Mouse (Mus musculus): ENCODE results near the gene Pcgf5.

Pcgf5 gene

GRCm38 (mm10) chr19:36348161-36348800, at the start of gene Pcgf5:
Gene Pcgf5 (plus strand): TSS chr19:36348309.
- peak; percentile 58 for DNase-seq

- DNase-seq: no peak
Observed at GRCm38 (mm10) chr19:36305542-36305941, 42.6 kb upstream of the Pcgf5 start.

DNA sequence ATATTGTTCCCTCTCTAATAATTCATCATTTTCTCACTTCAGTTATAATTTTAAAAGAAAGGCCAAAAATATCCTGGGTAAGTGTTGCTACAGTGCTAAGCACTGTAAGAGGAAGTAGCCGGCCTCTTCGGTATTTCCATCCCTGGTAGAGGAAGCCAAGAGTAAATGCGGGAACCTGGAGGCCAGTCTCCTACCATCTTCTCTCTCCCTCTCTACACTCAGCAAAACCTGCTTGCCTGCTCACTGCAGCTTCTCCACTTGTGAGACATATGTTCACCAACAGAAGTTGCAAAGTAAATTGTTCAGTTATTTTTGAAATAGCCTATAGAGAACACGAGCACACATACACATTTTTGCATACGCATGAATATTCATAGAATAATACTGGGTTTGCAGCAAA, 34.1 kb upstream of the Pcgf5 start:
- no peak for DNase-seq

- DNase-seq: no peak
Observed at GRCm38 (mm10) chr19:36319735-36320134, 28.4 kb upstream of the Pcgf5 start.

GRCm38 (mm10) chr19:36321066-36321465, 27.0 kb upstream of the Pcgf5 start:
- DNase-seq: no peak

DNA sequence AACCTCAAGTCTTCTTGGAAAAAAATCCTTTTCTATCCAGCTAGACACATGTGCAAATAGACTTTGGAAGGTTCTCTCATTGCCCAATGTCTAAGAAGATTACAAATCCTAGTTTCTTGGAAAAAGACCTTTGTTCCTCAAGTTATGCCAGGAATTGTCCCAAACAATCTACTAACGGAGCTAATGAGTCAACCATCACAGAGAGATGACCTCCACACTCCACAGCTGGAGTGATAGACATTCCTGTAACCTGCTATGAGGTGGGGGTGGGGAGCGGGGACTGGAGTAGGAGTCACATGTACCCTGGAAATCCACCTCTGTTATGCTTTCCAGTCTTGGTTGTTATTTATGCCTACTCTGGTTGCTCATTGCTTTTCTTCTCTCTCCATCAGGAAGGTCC, 24.8 kb upstream of the Pcgf5 start:
- no peak for DNase-seq

- no peak for DNase-seq
Observed at GRCm38 (mm10) chr19:36328678-36329077, 19.4 kb upstream of the Pcgf5 start.

DNA sequence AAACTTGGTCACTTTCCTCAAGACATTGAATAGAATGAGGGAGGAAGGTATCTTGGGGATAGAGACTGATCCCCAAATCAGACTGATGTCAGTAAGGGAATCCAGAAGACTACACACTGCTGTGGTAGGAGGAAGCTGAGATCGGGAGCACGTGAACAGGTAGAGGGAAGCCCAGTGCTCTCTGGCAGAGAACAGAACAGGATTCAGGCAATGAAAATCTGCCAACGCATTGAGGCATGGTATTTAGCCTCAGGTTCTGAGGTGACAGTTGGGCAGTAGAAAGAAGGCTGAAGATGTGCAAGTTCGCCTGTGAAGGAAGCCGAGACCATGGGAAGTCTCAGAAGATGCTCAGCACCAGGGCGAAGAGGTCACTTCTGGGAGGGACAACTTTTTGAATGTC, 733 bp upstream of the Pcgf5 start:
- no peak for DNase-seq

- no peak for DNase-seq
Observed at GRCm38 (mm10) chr19:36347831-36348160, 313 bp upstream of the Pcgf5 start.

DNA sequence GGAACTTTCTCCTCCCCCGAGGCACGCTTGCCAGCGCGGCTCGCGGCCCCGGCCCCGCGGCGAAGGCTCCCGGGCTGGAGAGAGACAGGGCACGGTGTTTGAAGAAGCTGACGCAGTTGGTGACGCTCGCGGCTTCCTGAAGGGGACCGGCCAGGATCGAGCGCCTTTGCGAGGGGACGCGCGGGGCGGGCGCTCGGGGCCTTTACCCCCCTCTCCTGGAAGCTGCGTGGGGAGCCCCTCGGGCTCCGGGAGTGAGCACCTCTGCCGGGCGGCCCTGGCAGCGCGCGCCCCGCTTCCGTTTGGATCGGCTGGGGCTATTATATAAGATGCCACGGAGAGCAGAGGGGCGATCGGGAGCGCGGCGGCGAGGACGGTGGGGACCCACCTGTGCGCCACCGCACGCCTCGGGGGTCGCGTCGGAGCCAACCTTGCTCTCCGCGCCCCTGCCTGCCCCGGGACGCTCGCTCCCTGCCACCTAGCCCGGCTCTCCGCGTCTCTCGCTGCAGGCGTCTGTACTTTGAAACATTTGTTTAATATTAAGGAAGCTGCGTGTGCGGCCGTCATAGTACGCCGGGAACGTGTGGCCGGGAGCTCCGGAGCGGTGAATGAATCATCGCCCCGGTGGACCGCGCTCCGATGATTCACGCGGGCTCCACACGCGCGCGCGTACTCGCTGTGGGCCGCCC, 835 bp downstream of the Pcgf5 start:
- DNase-seq: peak; percentile 66

DNA sequence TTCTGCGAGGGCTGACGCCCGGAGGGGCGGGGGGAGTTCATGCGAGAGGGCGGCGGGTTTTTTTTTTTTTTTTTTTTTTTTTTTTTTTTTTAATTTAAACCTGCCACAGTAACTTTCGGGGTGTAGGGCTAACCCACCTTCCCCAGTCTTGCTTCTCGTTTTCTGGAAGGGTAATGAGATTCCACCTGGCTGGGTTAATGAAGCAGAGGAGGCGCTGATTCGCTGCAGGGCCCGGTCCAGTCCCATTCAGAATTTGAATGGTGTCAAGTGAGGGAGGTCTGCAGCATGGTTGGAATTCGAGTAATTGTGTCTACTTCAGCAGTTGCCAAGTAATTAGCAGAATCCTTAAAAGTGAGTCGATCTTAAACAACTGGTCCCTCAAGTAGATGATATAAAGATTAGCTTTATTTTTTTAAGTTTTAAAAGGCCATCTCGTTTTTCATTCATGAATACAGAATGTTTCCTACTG, 1.4 kb downstream of the Pcgf5 start:
- no peak for DNase-seq

- DNase-seq: no peak
Observed at GRCm38 (mm10) chr19:36350181-36350580, 2.1 kb downstream of the Pcgf5 start.

DNA sequence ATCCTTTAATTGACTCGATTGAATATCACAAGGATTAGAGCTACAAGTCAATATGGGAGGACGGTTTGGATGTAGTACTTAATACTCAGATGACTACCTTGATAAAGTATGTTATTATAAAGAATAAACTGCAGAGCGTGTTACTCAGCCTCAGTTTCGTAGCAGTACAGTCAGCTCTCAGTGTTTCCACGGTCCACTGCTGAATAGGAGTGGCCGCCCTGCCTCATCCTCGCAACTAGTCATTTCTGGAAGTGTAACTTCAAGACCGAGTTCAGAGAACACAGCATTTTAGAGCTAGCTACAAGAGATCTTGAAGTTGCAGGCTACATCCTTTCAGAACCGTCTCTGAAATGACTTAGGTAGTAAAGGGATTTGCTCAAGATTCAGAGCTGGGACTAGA, 2.8 kb downstream of the Pcgf5 start:
- no peak for DNase-seq

DNA sequence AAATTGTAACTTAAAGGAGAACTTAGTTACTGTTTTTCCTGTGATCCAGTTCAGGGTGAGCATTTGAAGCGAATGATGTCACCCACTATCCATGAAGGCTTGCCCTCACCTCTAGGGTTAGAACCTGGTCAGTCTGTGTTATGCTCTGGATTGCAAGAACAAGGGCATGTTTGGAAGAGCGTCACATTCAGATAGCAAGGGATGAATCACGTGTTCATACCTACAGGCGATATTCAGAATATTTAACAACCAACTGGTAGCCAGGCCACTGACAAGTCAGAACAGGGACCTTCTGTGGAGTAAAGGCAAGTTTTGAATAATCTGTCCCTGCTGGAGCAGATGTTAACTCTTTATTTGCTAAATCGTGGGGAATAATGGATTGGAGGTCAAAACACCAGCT, 14.4 kb downstream of the Pcgf5 start:
- no peak for DNase-seq

DNA sequence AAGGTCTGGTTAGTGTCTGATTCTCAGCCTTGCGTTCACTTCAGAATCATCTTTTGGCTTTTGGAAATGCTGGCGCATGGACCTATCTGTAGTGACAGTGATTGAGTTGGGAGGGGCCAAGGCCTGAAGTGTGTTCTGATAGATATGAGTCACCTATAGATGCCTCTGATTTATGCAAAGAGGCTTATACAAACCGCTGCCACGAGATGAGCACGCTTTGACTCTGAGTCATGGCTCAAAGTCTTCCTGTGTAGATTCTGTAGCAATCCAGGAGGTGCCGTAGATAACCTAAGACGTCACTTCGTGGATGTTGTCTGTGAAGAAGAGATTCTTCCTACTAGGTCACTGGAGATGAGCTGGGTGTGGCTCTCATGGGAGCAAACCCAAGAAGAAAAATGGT, 16.6 kb downstream of the Pcgf5 start:
- DNase-seq: no peak

DNA sequence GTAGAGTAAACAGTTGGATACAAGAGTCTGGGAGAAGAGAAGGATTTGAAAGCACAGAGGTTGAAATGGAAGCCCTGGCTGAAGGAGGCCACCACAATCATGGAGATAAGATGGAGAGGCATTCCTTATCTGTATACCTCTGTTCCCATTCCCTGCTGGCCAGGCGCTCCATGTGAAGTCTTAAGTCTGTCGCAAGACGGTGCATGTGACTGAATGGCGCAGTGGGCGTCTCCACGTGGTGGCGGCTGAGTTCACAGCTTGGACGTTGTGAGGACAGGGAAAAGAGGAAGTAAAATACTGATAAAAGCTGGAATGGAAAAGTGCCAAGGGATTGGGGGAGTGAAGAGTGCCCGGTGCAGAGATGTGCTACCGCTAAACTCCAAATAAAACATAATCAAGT, 23.4 kb downstream of the Pcgf5 start:
- no peak for DNase-seq

DNA sequence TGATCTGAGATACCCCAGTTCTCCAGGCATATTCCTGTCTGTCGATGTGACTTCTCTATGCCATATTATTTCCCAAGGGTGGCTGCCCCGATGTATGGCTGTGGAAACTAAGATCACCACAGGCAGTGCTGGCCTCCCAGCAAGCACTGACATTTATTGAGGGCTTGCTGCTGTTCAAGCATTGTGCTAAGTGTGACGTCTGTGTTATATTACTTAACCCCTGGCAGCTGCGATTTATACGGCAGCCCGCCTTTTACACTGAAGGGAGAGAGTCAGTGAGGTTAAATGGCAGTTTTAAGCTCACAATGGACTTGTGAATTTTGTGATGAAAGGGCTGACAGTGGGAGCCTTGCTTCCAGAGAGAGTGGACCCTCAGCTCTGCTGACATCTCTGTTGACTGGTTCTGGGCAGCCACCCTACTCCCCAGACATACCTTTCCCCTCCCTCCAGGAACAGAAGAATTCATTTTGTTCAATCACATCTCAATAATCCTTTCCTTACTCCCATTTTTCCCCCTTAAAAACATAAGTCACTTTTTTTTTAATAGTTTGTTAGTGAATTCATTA, 25.0 kb downstream of the Pcgf5 start:
- DNase-seq: no peak

- no peak for DNase-seq
Observed at GRCm38 (mm10) chr19:36375200-36375783, 27.2 kb downstream of the Pcgf5 start.

- no peak for DNase-seq
Observed at GRCm38 (mm10) chr19:36377729-36378128, 29.6 kb downstream of the Pcgf5 start.

DNA sequence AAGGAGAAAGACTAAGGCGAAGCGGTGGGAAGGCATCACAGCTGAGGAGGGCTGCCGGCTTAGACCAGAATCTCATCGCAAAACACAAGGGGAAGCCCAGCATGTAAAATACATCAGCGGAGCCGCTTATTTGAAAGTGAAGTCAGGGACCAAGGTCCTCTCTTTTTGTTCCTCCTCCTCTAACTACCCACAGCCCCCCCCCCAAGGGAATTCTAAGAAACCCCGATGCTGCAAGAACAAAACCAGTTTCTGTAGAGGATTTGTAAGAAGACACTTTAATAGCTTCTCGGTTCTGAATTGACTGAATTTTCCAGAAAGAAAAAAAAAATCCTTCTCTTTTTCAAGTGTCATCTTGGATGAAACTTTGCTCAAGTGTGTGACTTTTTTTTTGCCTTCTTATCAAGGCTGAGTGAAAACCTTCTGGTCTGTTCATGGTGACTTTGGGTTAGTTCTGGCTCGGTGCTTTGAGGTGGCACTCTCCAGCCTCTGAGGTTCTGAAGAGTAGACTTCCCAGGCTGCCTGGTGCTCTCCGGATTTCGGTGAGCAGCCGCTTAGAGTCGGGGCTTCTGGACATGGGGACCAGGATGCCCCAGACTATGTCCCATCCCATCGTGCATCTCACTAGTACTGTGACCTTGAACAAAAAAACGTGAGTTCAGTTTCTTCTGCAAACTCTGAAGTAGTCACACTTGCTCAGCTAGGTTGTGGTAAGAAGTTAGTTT, 30.6 kb downstream of the Pcgf5 start:
- DNase-seq: no peak

DNA sequence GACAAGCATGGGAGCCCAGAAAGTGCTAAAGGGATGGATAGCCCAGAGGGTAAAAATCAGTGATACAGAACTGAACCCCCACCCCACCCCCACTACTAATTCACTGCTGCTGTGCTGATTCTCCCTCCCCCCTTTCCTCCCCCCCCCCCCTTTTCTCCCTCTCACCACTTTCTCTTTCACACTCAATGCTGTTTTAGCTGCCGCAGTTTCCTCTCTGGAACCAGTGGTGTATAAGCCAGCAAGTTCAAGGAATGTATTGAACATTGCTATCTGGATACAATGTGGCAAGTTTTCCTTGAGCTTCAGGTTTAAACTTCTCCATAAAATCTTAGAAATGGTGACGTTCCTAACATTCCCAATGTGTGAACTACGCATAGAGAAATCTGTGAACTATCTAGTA, 34.8 kb downstream of the Pcgf5 start:
- DNase-seq: no peak

GRCm38 (mm10) chr19:36383977-36384376, 35.9 kb downstream of the Pcgf5 start:
- DNase-seq: no peak

DNA sequence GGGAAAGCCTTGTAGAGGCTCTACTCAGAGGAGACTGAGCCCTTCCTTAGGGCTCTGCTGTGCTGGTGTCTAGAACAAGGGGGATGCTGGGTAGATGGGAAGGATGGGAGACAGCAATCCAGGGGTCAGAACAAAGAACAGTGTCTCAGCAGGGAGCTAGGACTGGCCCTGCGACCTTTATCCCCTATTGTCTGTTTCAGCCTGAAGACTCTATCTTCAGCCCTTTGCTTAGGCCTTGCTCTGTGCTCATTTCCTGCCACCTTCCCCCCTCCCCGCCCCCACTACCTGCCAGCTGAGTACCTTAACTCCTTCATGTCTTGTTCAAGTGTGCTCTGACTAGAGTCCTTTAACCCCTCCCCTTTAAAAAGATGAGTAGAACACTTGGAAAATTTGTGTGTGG, 36.3 kb downstream of the Pcgf5 start:
- no peak for DNase-seq

GRCm38 (mm10) chr19:36388502-36388901, 40.4 kb downstream of the Pcgf5 start:
- no peak for DNase-seq
